In the genomic region with DNA sequence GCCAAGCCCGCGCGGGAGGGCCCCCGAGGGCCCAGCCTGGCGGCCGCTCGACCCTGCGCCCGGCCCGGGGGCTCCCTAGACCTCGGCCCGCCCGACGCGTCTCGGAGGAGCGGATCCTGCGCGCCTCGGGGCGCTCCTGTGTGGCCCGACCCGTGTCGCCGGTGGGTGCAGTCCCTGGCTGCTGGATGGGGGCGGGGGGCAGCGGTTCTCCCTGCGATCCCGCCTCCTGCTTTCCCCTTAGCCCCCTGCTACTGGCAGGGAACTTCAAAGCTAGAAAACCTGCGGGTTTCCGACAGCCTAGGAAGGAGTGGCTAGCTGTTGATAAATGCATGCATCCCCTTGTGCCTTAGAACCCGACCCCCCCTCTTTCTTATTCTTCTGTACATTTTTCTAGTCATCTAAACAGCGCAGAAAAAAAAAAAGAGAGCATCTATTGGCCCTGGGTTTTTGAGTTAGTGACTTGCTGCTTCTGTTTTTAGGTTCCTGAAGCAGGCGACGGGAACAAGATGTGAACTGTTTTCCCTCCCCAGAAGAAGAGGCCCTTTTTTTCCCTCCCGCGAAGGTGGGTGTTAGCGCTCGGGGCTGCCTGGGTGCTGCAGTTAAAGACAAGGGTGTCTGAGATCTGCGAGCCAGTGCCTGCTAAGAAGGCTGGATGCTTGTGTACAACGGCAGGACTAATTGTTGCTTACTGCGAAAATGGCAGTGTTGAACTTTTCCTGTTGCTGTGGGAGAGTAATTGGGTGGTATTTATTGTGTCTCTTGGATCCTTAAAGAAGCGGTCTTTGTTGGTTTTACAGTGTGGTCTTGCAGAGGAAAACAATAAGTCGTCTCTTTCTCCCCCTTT, we compare ENCODE assay signal across 8 mouse cellular contexts. TPM values are rescaled to one million over a fixed set of nuclear protein-coding genes. Genes with fewer than 3 reads are reported as not detected.
DNase-seq lines count a peak whose midpoint lies in the region; ATAC-seq and TF ChIP-seq lines count a peak whose summit lies in the region.

No protein-coding gene starts in this region.

- WGBS in hindbrain, embryonic 16.5 days: 0% methylated on average over 23 of the region's 44 CpGs
- WGBS in liver, adult 2 months: under 1% methylated on average over 44 of the region's 44 CpGs
- WGBS in neural tube, embryonic 14.5 days: under 1% methylated on average over 34 of the region's 44 CpGs

- CTCF ChIA-PET in Patski (lab: Charles Lee): interaction anchor here (1.1 to 1.8 kb wide), 4 partner anchors 94 to 188 kb away, joined by 3 to 5 read pairs (median 4); no protein-coding TSS in a partner anchor

- TF ChIP-seq CTCF in Patski (IDR thresholded peaks at IDR 0.05): no peak
- no peak for TF ChIP-seq CTCF in embryonic fibroblast, embryonic 13.5 days (IDR thresholded peaks at IDR 0.05; ENCODE audit: borderline replicate concordance, insufficient read depth, low read length)
- TF ChIP-seq CTCF in liver, adult 2 months (IDR thresholded peaks at IDR 0.05; ENCODE audit: low read depth, low read length): no peak

- no peak for TF ChIP-seq POLR2A in embryonic fibroblast, embryonic 13.5 days (IDR thresholded peaks at IDR 0.05; ENCODE audit: low read depth, low read length)
- no peak for TF ChIP-seq POLR2A in liver, adult 2 months (IDR thresholded peaks at IDR 0.05; ENCODE audit: extremely low read depth, insufficient read depth, low read length)

- H3K27ac ChIP-seq in embryonic fibroblast, embryonic 13.5 days (ENCODE audit: insufficient read depth, low read length): peak overlapping the region; percentile 82
- H3K27ac ChIP-seq in hindbrain, embryonic 16.5 days (ENCODE audit: low read depth, low read length): peak overlapping the region; percentile 98
- peak overlapping the region; percentile 86 for H3K27ac ChIP-seq in liver, adult 2 months (replicated peaks; ENCODE audit: insufficient read depth, low read depth, low read length)
- H3K27ac ChIP-seq in neural tube, embryonic 14.5 days (ENCODE audit: low read depth, low read length): peak overlapping the region; percentile 95

- peak overlapping the region; percentile 86 for H3K4me2 ChIP-seq in hindbrain, embryonic 16.5 days (ENCODE audit: low read length)
- H3K4me2 ChIP-seq in neural tube, embryonic 14.5 days (ENCODE audit: low read depth, low read length): peak overlapping the region; percentile 75

- in situ Hi-C loops in Patski (cut with MboI; ENCODE audit: low pct_unique_long_range_greater_than_20kb): loop anchor here (5.0 kb wide), 3 partner anchors 100 to 185 kb away; no protein-coding TSS in a partner anchor

- H3K9me3 ChIP-seq in hindbrain, embryonic 16.5 days (ENCODE audit: control insufficient read depth, low read length): no peaks in the 10 kb centered on the region
- H3K9me3 ChIP-seq in neural tube, embryonic 14.5 days (ENCODE audit: control insufficient read depth, low read length): no peaks in the 10 kb centered on the region

- H3K4me3 ChIP-seq in embryonic fibroblast, embryonic 13.5 days (ENCODE audit: insufficient read depth, low read length): peak overlapping the region; percentile 68
- peak overlapping the region; percentile 98 for H3K4me3 ChIP-seq in hindbrain, embryonic 16.5 days (ENCODE audit: low read length)
- peak overlapping the region; percentile 75 for H3K4me3 ChIP-seq in liver, adult 2 months (ENCODE audit: insufficient read depth, low read depth, low read length)
- H3K4me3 ChIP-seq in neural tube, embryonic 14.5 days (ENCODE audit: low read depth, low read length): peak overlapping the region; percentile 97

- peaks cover 2% of the 10 kb centered on the region; the same call in 1 of the 2 replicates for H3K79me2 ChIP-seq in liver, adult 2 months (ENCODE audit: control insufficient read depth, insufficient read depth, low read length)

- DNase-seq in kidney, adult 18-20 months: peak; percentile 41
- no peak for DNase-seq in kidney, adult 11 months
- no peak for DNase-seq in Patski (ENCODE audit: low read depth, low spot score)
- peak; percentile 27 for DNase-seq in liver, adult 2 months (ENCODE audit: extremely low read depth, low read depth, low spot score)
- peak; percentile 64 to 74 for DNase-seq in thymus, postnatal 36 days

- peaks cover 5% of the 10 kb centered on the region; the same call in 1 of the 2 replicates for H3K4me1 ChIP-seq in embryonic fibroblast, embryonic 13.5 days (ENCODE audit: control insufficient read depth, insufficient read depth, low read length)
- H3K4me1 ChIP-seq in hindbrain, embryonic 16.5 days (ENCODE audit: control insufficient read depth, insufficient read depth, low read depth, low read length): peaks cover 36% of the 10 kb centered on the region
- H3K4me1 ChIP-seq in liver, adult 2 months (ENCODE audit: control insufficient read depth, insufficient read depth, low read length): peaks cover 13% of the 10 kb centered on the region
- peaks cover 38% of the 10 kb centered on the region for H3K4me1 ChIP-seq in neural tube, embryonic 14.5 days (ENCODE audit: control insufficient read depth, insufficient read depth, low read length)

- peak; percentile 2 for ATAC-seq in Patski
- ATAC-seq in hindbrain, embryonic 16.5 days: peak; percentile 63
- peak; percentile 73 for ATAC-seq in neural tube, embryonic 14.5 days (ENCODE audit: low read depth)

- H3K36me3 ChIP-seq in hindbrain, embryonic 16.5 days (ENCODE audit: control insufficient read depth, insufficient read depth, low read length): no peaks in the 10 kb centered on the region
- H3K36me3 ChIP-seq in liver, adult 2 months (ENCODE audit: control insufficient read depth, insufficient read depth, low read length): no peaks in the 10 kb centered on the region
- no peaks in the 10 kb centered on the region for H3K36me3 ChIP-seq in neural tube, embryonic 14.5 days (ENCODE audit: control insufficient read depth, insufficient read depth, low read length)

- peak overlapping the region; percentile 100 for H3K9ac ChIP-seq in hindbrain, embryonic 16.5 days (ENCODE audit: low read depth, low read length)
- peak overlapping the region; percentile 94 for H3K9ac ChIP-seq in liver, adult 2 months (ENCODE audit: low read depth, low read length)
- H3K9ac ChIP-seq in neural tube, embryonic 14.5 days (replicated peaks; ENCODE audit: low read depth, low read length): peak overlapping the region; percentile 99

- POLR2A ChIA-PET in Patski (lab: Charles Lee): interaction anchor here (0.6 to 1.1 kb wide), 2 partner anchors 8 to 38 kb away, joined by 3 read pairs; no protein-coding TSS in a partner anchor

- H3K27me3 ChIP-seq in Patski: no peaks in the 10 kb centered on the region
- no peaks in the 10 kb centered on the region for H3K27me3 ChIP-seq in hindbrain, embryonic 16.5 days (replicated peaks; ENCODE audit: control insufficient read depth, insufficient read depth, low read length)
- no peaks in the 10 kb centered on the region for H3K27me3 ChIP-seq in liver, adult 2 months (ENCODE audit: control insufficient read depth, insufficient read depth, low read length)
- H3K27me3 ChIP-seq in neural tube, embryonic 14.5 days (ENCODE audit: control insufficient read depth, insufficient read depth, low read length): no peaks in the 10 kb centered on the region

RNA-seq across cellular contexts. Expression of gene Jak2, which starts 0.6 kb away (rescaled TPM):
- polyA plus RNA-seq in Patski (2021): 32.4 TPM
- 31.2 and 37.4 TPM in 2 replicates for polyA plus RNA-seq in embryonic fibroblast, embryonic 13.5 days (2011; ENCODE audit: insufficient read length, low read depth, missing spikeins)
- polyA plus RNA-seq in hindbrain, embryonic 16.5 days (2015; fragmentation: Nextera tagmentation; extraction: Ambion mirVana): 6.2 and 10.0 TPM in 2 replicates
- total RNA-seq in liver, adult 2 months (2014; rRNA removed): 11.9 and 13.0 TPM in 2 replicates
- polyA plus RNA-seq in liver, adult 2 months (2012; rRNA removed): 1.6 and 2.1 TPM in 2 replicates
- polyA plus RNA-seq in neural tube, embryonic 14.5 days (2014; fragmentation: Nextera tagmentation; extraction: Ambion mirVana): 18.5 and 22.0 TPM in 2 replicates

Comparison
In these comparisons a context has a peak if more than half of its experiments do, and no peak if none do; other contexts are left out.
1. DNase-seq: peak in kidney, adult 18-20 months (single experiment), liver, adult 2 months (single experiment) and thymus, postnatal 36 days (2 of 2); none in kidney, adult 11 months (single experiment) and Patski (single experiment).
2. ATAC-seq: peak in every context shown above with its lines; median percentile 73 in neural tube, embryonic 14.5 days; 63 in hindbrain, embryonic 16.5 days; 2 in Patski.
3. Peak in every context shown above with its lines, with median percentiles within 50 percentile points of each other: H3K27ac ChIP-seq, H3K4me3 ChIP-seq and H3K9ac ChIP-seq.